Mouse (Mus musculus) heart, postnatal 25 days (tissue): Measurements from ENCODE around the gene Papolg. TPM values are rescaled to one million over a fixed set of nuclear protein-coding genes. Genes with fewer than 3 reads are reported as not detected.
"Not testable (repeated sequence)": the region's sequence is repeated elsewhere in the genome, so short reads cannot be mapped to it uniquely, and the experiment has no call there.

ENCODE experiments used
- DNase-seq: peaks from one replicate; pipeline ENCODE4 v3.0.0; 2022; ENCODE audit warnings: low spot score
- intact Hi-C: fragments of 180-260 bp; cut with DNase I; formaldehyde crosslinking; loops from one replicate; pipeline ENCODE4 v1.15.1; 2025
- total RNA-seq, 2 experiments: library from RNA; stranded (reverse); gene quantifications; 2 replicates each; pipeline ENCODE4 v1.2.3; 2021

Gene Papolg
- total RNA-seq: 1 to 10 TPM; 7.9 to 8.6 TPM

DNA sequence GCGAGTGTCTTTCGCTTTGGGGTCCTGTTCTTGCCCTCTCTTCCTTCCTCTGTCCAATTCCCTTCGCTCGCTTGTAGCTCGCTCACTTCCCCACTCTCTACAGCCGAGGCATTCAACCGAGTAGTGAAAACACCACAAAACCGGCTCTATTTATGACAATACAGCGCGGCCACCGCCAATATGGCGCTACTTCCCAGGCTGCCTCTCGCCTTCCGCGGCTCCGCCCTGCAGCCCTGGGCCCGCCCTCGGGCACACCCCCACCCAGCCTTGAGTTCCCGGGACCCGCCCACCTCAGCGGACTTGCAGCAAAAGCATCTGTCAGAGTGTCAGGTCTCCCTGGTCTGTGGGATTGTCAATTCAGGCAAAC, at the start of gene Papolg:
Gene Papolg (minus strand): TSS at position 194 of the 367 bp plus-strand sequence.
- intact Hi-C loops: loop anchor here (10.0 kb wide), 1 partner anchor 1610 kb away; no protein-coding TSS in a partner anchor
- peak; percentile 85 for DNase-seq

DNA sequence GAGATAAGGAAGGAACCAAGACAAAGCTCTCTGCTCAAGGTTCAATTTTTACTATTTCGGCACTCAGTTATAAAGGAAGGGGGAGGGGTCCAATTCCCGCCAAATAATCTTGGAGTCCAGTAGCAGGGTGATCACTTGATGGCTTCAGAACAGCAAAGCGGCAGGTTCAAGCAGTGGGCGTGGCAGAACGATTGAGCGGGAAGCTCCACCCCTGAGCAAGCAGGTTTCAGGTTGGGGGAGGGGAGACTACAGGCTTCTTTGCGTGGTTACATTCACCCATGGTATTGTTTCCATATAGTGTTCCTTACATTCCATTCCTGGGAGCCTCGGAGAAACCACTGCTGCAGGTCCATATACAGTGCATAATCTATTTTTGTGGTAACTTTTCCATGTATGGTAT, 33.1 kb upstream of the Papolg start:
- intact Hi-C loops, DNase-seq: not testable (repeated sequence)

DNA sequence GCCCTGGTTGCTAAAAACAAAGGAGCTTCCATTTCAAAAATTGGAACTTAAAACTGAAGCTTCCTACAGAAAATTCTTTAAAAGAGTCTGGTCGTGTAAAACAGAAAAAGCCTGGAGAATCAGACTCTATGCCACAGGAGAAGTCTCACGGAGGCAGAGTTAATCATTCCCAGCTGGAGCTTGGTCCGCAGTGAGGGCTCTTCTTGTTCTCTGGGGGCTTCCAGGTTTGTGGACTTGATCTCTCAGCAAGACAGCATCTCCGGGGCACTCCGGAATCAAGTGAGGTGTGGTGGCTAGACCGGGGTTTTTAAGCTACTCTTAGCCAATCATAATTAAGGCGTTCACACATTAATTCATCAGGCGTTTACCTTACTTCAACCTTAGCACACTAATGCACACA, 32.6 kb upstream of the Papolg start:
- intact Hi-C loops: no loop called here
- no peak for DNase-seq

DNA sequence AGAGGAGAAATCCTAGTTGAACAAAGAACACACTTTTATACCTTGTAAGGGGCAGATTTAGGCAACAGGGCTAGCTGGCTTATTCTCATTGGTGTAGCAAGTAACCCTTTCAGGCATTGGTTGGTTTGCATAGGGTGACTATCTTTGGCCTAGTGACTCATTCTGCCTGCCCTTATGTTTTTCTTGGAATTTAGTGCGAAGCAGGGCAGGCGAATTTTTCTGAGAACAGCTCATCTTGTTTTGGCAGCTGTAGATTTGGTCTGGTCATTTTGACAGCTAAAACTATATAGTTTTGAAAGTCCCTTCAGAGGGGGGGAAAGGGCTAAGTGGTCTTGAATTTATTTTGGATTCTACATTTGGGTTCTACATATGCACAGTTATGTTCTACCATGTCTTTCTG, 18.8 kb upstream of the Papolg start:
- DNase-seq, intact Hi-C loops: not testable (repeated sequence)

DNA sequence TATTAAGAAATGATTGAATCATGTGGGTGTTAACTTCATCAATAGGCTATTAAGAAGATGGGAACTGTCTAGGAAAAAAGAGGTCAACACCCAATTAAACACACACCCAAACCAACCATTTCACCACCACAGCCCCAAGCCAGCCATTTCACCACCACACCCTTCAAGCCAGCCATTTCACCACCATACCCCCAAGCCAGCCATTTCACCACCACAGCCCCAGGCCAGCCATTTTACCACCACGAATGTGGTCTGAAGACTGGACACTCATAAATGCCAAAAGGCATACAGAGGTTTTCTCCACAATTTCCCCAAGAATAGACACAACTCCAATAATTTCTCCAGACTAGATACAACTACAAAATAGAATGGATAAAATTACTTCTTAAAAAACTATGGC, 8.9 kb upstream of the Papolg start:
- intact Hi-C loops: no loop called here
- DNase-seq: no peak

DNA sequence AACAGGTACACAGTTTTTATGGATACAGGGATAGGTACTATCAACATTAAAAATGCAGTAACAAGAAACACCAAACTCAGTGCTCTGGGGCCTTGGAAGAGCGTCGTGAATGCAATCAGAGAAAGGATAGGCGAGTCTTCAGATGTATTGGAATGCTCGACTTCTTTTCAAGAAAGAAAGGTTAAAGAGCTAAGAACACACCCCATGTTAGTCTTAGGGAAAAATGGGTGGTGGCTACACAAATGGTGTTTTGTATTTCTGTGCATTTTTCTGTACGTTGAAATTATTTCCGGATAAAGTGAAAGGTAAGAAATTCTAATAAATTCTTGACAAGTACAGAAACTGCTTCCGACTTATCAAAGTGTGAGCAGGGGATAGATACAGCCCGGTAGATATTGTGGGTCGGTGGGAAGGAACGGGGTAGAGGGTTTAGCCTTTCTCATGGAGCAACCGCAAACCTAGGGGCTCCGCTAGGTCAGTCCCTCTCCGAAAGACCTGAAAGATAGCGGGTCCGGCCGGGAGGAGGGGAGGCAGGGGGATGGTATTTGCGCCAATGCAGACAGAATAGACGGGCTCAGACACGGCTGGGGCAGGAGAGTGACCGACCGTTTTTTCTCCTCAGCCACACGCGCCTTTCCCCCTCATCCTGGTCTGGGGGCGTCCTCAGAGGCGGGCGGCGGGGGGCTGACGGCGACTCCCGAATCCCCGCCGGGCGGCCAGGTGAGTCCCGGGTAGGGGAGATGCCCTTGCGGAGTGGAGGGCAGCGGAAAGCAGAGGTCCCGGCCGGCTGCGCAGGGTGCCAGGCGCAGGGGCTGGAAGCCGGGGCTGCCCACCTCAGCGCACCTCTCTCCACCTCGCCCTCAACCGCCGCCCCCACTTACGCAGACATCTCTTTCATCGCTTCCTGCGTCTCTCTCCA, 653 bp downstream of the Papolg start:
- intact Hi-C loops: loop anchor here (5.0 to 10.0 kb wide), 2 partner anchors 122 to 1610 kb away; partner anchors contain the start of gene Rel
- no peak for DNase-seq

DNA sequence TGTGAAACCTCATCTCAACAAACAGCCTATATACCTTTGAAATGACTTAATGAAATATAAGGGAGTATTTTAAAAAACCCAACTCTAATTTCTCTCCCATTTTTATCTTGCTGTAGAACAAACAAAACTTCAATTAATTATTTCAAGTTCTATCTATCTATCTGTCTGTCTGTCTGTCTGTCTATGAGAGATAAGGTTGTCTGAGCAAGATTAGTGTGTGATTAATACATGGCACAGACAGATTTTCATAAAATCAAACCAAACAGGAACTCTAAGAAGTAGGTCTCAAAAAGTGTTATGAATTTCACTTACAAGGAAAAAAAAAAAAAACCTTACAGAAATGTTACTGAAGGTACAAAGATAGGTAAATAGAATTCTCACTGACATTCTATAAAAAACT, 1.5 kb downstream of the Papolg start:
- intact Hi-C loops: loop anchor here (5.0 to 10.0 kb wide), 2 partner anchors 121 to 1609 kb away; partner anchors contain the start of gene Rel
- no peak for DNase-seq

DNA sequence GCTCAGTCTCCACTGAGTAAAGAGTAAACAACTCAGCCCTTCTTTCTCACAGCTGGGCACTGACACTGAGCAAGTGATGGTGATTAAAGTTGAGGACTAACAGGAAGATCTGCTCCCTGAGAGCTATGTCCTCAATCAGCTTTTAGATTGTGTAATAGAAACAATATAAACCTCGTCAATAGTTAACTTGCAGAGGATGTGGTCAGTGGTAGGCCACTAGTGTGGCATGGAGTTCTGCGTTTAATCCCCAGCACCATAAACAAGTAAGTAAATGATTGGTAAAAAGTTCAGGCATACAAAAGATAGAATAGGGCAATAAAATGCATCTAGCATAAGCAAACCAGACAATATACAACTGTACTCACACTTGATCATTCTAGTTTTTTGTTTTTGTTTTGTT, 30.7 kb downstream of the Papolg start:
- intact Hi-C loops: no loop called here
- no peak for DNase-seq

DNA sequence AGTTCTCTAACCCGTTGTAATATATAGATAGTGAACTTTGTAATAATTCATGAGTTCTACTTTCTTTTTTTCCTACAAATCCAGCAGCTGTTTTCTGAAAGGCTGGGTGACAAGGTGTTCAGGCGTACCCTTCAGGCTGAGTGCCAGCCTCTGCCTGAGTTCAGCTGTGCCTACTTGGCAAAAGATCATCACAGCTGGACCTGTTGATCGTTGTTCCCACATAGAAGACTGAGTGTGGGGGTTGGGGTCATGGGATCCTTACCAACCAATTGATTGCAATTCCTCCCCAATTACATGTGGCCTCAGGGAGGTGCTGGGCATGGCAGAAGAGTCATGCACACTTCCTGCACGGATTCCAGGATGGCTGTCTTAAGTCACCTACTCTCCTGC, 38.3 kb downstream of the Papolg start:
- intact Hi-C loops: loop anchor here (10.0 kb wide), 2 partner anchors 98 to 182 kb away; no protein-coding TSS in a partner anchor
- no peak for DNase-seq

DNA sequence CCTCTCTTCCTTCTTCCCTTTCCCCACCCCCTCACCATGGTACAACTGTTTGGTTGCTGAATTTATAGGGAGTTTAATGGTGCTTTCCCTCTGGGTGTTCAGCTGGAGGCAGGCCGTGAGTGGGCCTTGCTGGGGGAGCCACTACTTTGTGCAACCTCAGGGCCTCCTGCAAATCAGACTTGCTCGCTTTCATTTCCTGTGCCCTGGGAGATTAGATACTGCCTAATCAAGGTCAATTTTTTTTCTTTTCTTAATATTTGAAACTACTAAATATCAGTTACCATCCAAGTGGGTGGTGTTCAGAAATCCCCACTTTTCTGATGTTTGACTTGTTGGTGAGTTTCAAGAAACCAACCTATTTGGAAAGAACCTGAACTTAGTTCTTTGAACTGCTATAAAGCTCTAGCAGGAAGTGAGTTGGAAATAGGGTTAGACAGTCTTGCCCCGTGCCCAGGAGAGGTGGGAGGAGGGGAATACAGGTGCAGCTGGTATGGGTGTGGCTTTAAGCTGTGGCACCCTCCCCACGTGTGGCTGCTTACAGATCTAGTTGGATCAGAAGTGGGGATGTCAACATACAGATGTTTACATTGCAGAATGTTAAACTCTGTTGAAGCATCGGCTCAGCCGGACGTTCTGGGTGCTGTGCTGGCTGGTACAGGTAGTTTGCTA, 38.9 kb downstream of the Papolg start:
- DNase-seq: no peak
- intact Hi-C loops: loop anchor here (10.0 kb wide), 2 partner anchors 99 to 181 kb away; no protein-coding TSS in a partner anchor

DNA sequence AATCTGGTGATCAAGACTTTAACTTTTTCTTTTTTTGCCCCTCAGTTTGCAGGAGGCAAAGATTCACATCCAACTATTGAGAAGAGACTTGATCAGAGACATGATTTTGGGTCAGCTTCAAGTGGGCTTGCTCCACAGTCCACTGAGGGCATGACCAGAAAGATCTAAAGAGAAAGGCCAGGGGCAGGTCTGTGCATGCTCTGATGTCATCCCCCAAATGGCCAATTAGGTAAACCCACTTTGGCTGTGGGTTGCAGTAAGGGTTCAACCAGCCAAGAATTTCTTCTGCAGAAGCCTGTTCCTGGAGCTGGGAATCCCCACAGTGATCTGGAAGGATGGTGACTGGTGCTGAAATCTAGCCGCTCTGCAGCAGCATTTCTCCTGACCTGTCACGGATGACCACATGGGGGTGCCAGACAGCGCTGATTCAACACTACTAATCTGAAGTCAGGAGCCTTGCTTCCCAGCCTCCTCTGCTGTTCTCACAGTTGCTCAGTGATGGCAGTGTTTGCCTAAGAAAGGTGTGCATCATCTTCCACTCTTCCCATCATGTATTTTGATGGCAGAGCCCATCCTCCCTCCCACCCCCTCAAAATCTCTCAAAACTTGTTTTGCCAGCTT, 39.8 kb downstream of the Papolg start:
- intact Hi-C loops: loop anchor here (10.0 kb wide), 2 partner anchors 100 to 180 kb away; no protein-coding TSS in a partner anchor

DNA sequence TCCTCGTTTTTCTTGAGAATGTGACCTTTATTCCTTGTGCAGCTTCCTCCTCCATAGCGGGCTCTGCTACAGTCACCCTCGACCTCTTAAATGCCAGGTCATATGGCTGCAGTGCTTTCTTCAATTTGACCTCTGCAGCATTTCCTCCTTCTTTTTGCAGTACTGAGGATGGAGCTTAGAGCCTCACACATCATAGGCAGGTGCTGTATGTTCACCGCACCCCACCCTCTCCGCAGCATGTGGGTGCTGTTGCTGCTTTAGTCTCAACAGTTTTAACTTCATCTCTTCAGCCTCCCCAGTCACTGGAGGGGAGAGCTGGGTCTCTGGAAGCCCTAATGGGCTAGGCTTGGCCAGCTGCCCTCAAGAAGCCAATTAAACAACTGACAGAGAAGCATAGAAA, 41.7 kb downstream of the Papolg start:
- no peak for DNase-seq
- intact Hi-C loops: loop anchor here (10.0 kb wide), 2 partner anchors 101 to 179 kb away; no protein-coding TSS in a partner anchor

More for the DNA sequence above, 39.8 kb downstream of the Papolg start:
- no peak for DNase-seq

DNA sequence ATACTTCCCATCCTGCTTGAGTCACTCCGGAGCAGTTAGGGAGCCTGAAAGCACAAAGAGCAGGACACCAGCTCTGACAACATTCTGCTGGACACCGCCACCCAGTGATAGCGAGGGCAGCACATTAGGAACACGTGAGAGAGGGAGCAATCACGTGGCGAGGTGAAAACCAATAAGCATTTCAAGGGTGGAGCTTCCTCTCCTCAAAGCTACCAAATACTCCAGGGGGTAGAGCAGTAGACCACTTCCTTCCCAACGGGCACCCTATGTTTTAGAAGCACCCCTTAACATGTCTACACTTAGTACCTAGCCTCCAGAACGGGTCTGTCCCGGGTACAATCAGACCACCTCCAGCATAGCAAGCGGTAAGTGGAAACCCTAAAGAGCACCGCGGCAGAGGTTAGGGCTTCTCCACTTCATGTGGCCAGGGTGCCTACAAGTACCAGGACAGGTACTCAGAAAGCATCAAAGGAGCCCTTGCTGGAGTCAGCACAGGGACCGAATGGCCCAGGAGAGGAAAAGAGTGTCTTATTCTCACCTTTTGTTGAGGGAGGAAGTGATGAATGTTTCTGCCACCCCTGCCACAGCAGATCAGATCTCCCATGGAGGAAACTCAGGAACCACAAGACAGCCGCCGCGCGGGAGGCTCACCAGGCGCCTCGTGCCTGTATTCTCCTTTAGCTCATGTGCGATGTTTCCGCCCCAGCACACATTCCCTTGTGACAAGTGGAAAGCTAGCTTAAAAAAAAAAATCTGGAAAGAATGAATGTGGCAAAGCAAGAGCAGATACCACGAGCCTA, 48.8 kb downstream of the Papolg start:
- intact Hi-C loops: no loop called here
- DNase-seq: no peak

DNA sequence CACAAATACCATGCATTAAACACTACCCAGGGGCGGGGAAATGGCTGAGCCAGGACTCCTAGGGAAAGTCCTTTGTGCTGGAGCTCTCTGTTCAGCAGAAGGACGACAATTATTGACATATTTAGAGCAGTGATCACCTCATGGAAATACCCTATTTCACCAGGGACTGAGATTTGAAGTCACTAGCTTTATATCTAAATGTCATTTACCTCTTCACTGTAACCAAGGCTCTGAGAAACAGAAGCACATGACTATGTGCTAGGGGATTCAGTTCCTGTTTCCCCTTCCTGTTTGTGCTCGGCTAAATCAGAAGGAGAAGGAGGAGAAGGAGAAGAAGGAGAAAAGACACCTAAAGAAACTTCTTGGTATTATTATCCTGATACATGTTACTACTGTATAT, 71.8 kb downstream of the Papolg start:
- intact Hi-C loops: no loop called here

DNA sequence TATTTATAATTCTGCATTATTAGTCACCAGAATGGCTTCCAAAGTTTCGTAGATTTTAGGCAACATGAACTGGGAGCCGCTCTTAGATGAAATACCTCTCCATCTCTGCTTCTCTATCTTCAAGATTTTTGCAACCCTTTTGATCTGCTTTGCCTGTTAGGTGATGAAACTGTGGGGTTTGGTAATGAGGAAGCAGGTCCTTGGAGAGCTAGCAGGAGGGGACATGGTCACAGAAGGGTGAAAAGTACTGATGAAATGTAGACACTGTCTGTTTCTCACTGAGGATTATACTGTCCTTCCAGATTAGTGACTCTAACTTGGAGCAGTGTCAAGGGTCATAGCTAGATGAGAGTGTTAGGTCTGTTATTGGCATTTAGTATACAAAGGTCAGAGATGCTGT, 73.4 kb downstream of the Papolg start:
- DNase-seq: no peak
- intact Hi-C loops: no loop called here

More for the DNA sequence above, 71.8 kb downstream of the Papolg start:
- no peak for DNase-seq

DNA sequence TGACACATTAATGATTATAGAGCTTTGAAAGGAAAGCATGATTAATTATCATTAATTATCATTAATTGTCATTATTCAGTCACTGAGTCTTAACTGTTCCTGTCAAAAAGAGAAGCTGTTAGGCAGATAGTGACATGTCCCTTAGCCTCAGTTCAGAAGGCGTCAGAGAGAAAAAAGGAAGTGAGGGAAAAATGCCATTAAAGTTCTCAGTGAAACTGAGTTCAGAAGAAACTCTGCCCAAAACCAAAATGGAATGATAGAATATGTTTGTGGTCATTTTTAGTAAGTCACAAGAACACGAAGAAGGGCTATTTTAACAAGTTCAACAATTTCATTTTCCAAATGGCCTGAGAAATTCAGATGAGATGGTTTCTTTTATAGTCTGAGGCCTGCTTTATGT, 74.1 kb downstream of the Papolg start:
- no peak for DNase-seq
- intact Hi-C loops: no loop called here

DNA sequence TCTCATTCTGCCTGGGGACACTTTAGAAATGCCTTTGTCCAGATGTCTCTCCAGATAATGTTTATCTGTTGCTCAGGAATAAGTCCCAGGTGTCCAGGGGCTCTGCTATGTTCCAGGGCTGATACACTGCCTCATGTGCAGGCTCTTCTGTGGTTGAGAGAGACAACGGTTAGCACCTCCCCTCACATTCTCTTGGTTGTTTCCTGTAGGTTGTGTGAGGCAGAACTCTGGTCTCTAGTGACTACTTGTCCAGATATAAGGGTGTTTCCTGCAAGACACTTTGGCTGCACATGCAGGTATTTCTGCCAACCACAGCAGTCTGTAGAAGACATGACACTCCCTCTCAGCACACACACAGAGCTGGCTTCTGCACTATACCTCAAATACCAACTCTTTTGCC, 76.3 kb downstream of the Papolg start:
- DNase-seq: no peak
- intact Hi-C loops: no loop called here
